Mouse (Mus musculus) right cerebral cortex, postnatal 4 days (tissue): ENCODE data around the gene Luc7l2.

Experiments used
- DNase-seq: peaks from one replicate; pipeline ENCODE4 v3.0.0-alpha.2; 2022

Gene Luc7l2

GRCm38 (mm10) chr6:38580112-38580857, 29.2 kb downstream of the Luc7l2 start:
- no peak for DNase-seq

- DNase-seq: no peak
Observed at GRCm38 (mm10) chr6:38581711-38582110, 30.6 kb downstream of the Luc7l2 start.

GRCm38 (mm10) chr6:38597481-38597880, 46.3 kb downstream of the Luc7l2 start:
- no peak for DNase-seq

GRCm38 (mm10) chr6:38609892-38610291, 58.8 kb downstream of the Luc7l2 start:
- DNase-seq: no peak

GRCm38 (mm10) chr6:38622406-38622805, 71.3 kb downstream of the Luc7l2 start:
- no peak for DNase-seq

- no peak for DNase-seq
Observed at GRCm38 (mm10) chr6:38623457-38623856, 72.3 kb downstream of the Luc7l2 start.

GRCm38 (mm10) chr6:38624439-38624838, 73.3 kb downstream of the Luc7l2 start:
- DNase-seq: no peak

GRCm38 (mm10) chr6:38626086-38626485, 75.0 kb downstream of the Luc7l2 start:
- no peak for DNase-seq

GRCm38 (mm10) chr6:38627081-38627480, 75.9 kb downstream of the Luc7l2 start:
- no peak for DNase-seq

GRCm38 (mm10) chr6:38627486-38627885, 76.4 kb downstream of the Luc7l2 start:
- no peak for DNase-seq

GRCm38 (mm10) chr6:38629556-38629955, 78.4 kb downstream of the Luc7l2 start:
- DNase-seq: no peak

- DNase-seq: no peak
Observed at GRCm38 (mm10) chr6:38632826-38633225, 81.7 kb downstream of the Luc7l2 start.

GRCm38 (mm10) chr6:38634461-38634860, 83.3 kb downstream of the Luc7l2 start:
- DNase-seq: no peak

GRCm38 (mm10) chr6:38635941-38636851, 85.1 kb downstream of the Luc7l2 start:
- peak; percentile 62 for DNase-seq

- DNase-seq: peak; percentile 21
Observed at GRCm38 (mm10) chr6:38636852-38637618, 85.9 kb downstream of the Luc7l2 start, which contains the start of gene Klrg2. Gene Klrg2, minus strand, starts transcription at chr6:38637242.

- DNase-seq: no peak
Observed at GRCm38 (mm10) chr6:38640401-38640800, 89.3 kb downstream of the Luc7l2 start.

GRCm38 (mm10) chr6:38641228-38641627, 90.1 kb downstream of the Luc7l2 start:
- DNase-seq: no peak

- DNase-seq: no peak
Observed at GRCm38 (mm10) chr6:38641645-38642044, 90.5 kb downstream of the Luc7l2 start.

GRCm38 (mm10) chr6:38642593-38642992, 91.5 kb downstream of the Luc7l2 start:
- DNase-seq: no peak

- DNase-seq: no peak
Observed at GRCm38 (mm10) chr6:38643039-38643438, 91.9 kb downstream of the Luc7l2 start.

- no peak for DNase-seq
Observed at GRCm38 (mm10) chr6:38649545-38649944, 98.4 kb downstream of the Luc7l2 start.

GRCm38 (mm10) chr6:38650263-38650937, 99.3 kb downstream of the Luc7l2 start:
- DNase-seq: peak; percentile 68
